Mouse (Mus musculus) embryonic facial prominence, embryonic 11.5 days (tissue): Measurements from ENCODE around the gene Hexa. TPM values are rescaled to one million over a fixed set of nuclear protein-coding genes. Genes with fewer than 3 reads are reported as not detected.

Source experiments
- ATAC-seq: fragments of 200-750 bp; cut with Nextera tagmentation; replicated peaks from 2 replicates; pipeline ENCODE4 v1.8.0; 2017; ENCODE audit warnings: low read depth; ENCODE audit not compliant: insufficient number of reproducible peaks, low FRiP score, low TSS enrichment
- DNase-seq: peaks from one replicate; pipeline ENCODE4 v3.0.0-alpha.2; 2015; ENCODE audit warnings: low spot score
- H3K27ac ChIP-seq: fragments of 300-500 bp; sonication (generic); replicated peaks from 2 replicates; pipeline ENCODE4 v1.5.1; 2014; ENCODE audit warnings: mild to moderate bottlenecking, low read depth, low read length, control low read depth
- H3K27me3 ChIP-seq: fragments of 300-500 bp; sonication (generic); 2 replicates; pipeline ENCODE4 v1.6.1; 2014; ENCODE audit warnings: mild to moderate bottlenecking, low read length, moderate library complexity, mixed read lengths; ENCODE audit not compliant: control insufficient read depth, insufficient read depth
- H3K36me3 ChIP-seq: fragments of 300-500 bp; sonication (generic); replicated peaks from 2 replicates; pipeline ENCODE4 v1.6.1; 2014; ENCODE audit warnings: low read depth, mild to moderate bottlenecking, low read length, moderate library complexity, mixed read lengths; ENCODE audit not compliant: control insufficient read depth, insufficient read depth
- H3K4me1 ChIP-seq: fragments of 300-500 bp; sonication (generic); 2 replicates; pipeline ENCODE4 v1.6.1; 2014; ENCODE audit warnings: low read length, mixed read lengths; ENCODE audit not compliant: control insufficient read depth, insufficient read depth
- H3K4me2 ChIP-seq: fragments of 300-500 bp; sonication (generic); 2 replicates; pipeline ENCODE4 v1.6.1; 2014; ENCODE audit warnings: low read depth, mild to moderate bottlenecking, control low read depth, low read length, moderate library complexity
- H3K4me3 ChIP-seq: fragments of 300-500 bp; sonication (generic); 2 replicates; pipeline ENCODE4 v1.5.1; 2014; ENCODE audit warnings: low read depth, low read length, control low read depth
- H3K9ac ChIP-seq: fragments of 300-500 bp; sonication (generic); replicated peaks from 2 replicates; pipeline ENCODE4 v1.6.1; 2014; ENCODE audit warnings: mild to moderate bottlenecking, control low read depth, low read length
- H3K9me3 ChIP-seq: fragments of 300-500 bp; sonication (generic); replicated peaks from 2 replicates; pipeline ENCODE4 v1.6.1; 2016; ENCODE audit warnings: mild to moderate bottlenecking, low read length, inconsistent platforms, mixed read lengths; ENCODE audit not compliant: control insufficient read depth
- WGBS: fragments of 180-500 bp; shearing (Covaris S2); extraction: QIAGEN DNeasy Blood & Tissue Kit; methylation state at CpG from one replicate; pipeline ENCODE4 v1.1.7; 2014; 5-methylcytosine and 5-hydroxymethylcytosine counted together
- polyA plus RNA-seq: library from polyadenylated mRNA; unstranded; fragments of >200 nt; fragmentation: Nextera tagmentation; extraction: Ambion mirVana; gene quantifications from 2 replicates; pipeline ENCODE4 v1.2.1, GENCODE M21; 2014

The Hexa gene
- polyA plus RNA-seq, 1 experiment from 2014 or later, result 49.4 TPM

- H3K4me3 ChIP-seq, result no peak overlapping the region
- no peak overlapping the region for H3K4me2 ChIP-seq
- H3K4me1 ChIP-seq, result no peaks in the 10 kb centered on the region
- no peak overlapping the region for H3K9ac ChIP-seq
- 89% methylated on average over 6 of the region's 6 CpGs for WGBS
- H3K27ac ChIP-seq, result no peak overlapping the region
- ATAC-seq (no peak), DNase-seq (no peak)
- H3K27me3 ChIP-seq, result no peaks in the 10 kb centered on the region
- no peaks in the 10 kb centered on the region for H3K36me3 ChIP-seq
- H3K9me3 ChIP-seq, result no peaks in the 10 kb centered on the region
These were observed 12.6 kb upstream of the Hexa start for GRCm38 (mm10) chr9:59526727-59527126.

GRCm38 (mm10) chr9:59527580-59527979 lies 11.8 kb upstream of the Hexa start:
- no peak overlapping the region for H3K9ac ChIP-seq
- ATAC-seq (no peak), DNase-seq (no peak)
- no peak overlapping the region for H3K4me2 ChIP-seq
- no peaks in the 10 kb centered on the region for H3K9me3 ChIP-seq
- no peak overlapping the region for H3K27ac ChIP-seq
- 84% methylated on average over 3 of the region's 3 CpGs for WGBS
- H3K4me1 ChIP-seq, result no peaks in the 10 kb centered on the region
- no peak overlapping the region for H3K4me3 ChIP-seq
- no peaks in the 10 kb centered on the region for H3K36me3 ChIP-seq
- no peaks in the 10 kb centered on the region for H3K27me3 ChIP-seq

GRCm38 (mm10) chr9:59528274-59528673 lies 11.1 kb upstream of the Hexa start:
- Histone ChIP-seq H3K9me3 (no peaks in the 10 kb centered on the region), H3K4me1 (no peaks in the 10 kb centered on the region), H3K36me3 (no peaks in the 10 kb centered on the region), H3K27me3 (no peaks in the 10 kb centered on the region), H3K9ac (no peak overlapping the region), H3K4me2 (no peak overlapping the region), H3K4me3 (no peak overlapping the region), H3K27ac (no peak overlapping the region)
- ATAC-seq (no peak), DNase-seq (no peak)
- 82% methylated on average over 2 of the region's 2 CpGs for whole genome bisulfite sequencing

- Histone ChIP-seq H3K27ac (no peak overlapping the region), H3K4me2 (no peak overlapping the region), H3K27me3 (no peaks in the 10 kb centered on the region), H3K4me3 (no peak overlapping the region), H3K36me3 (no peaks in the 10 kb centered on the region), H3K9ac (no peak overlapping the region), H3K9me3 (no peaks in the 10 kb centered on the region), H3K4me1 (no peaks in the 10 kb centered on the region)
- 27% methylated on average over 5 of the region's 5 CpGs for WGBS
- DNase-seq (no peak), ATAC-seq (no peak)
These were observed 7.7 kb upstream of the Hexa start for GRCm38 (mm10) chr9:59531645-59532044.

GRCm38 (mm10) chr9:59533422-59533821 lies 5.9 kb upstream of the Hexa start:
- Histone ChIP-seq H3K4me1 (no peaks in the 10 kb centered on the region), H3K27me3 (no peaks in the 10 kb centered on the region), H3K4me3 (no peak overlapping the region), H3K4me2 (no peak overlapping the region), H3K27ac (no peak overlapping the region), H3K9me3 (no peaks in the 10 kb centered on the region), H3K36me3 (no peaks in the 10 kb centered on the region), H3K9ac (no peak overlapping the region)
- ATAC-seq, result no peak
- 66% methylated on average over 2 of the region's 2 CpGs for WGBS
- DNase-seq, result no peak

GRCm38 (mm10) chr9:59533889-59534288 lies 5.5 kb upstream of the Hexa start:
- Histone ChIP-seq H3K4me1 (no peaks in the 10 kb centered on the region), H3K4me2 (no peak overlapping the region), H3K4me3 (no peak overlapping the region), H3K27ac (no peak overlapping the region), H3K36me3 (no peaks in the 10 kb centered on the region), H3K9me3 (no peaks in the 10 kb centered on the region), H3K27me3 (no peaks in the 10 kb centered on the region), H3K9ac (no peak overlapping the region)
- ATAC-seq (no peak), DNase-seq (no peak)
- WGBS, result 75% methylated on average over 4 of the region's 4 CpGs

GRCm38 (mm10) chr9:59537651-59538050 lies 1.7 kb upstream of the Hexa start:
- WGBS, result 80% methylated on average over 3 of the region's 3 CpGs
- Histone ChIP-seq H3K9ac (no peak overlapping the region), H3K27ac (no peak overlapping the region), H3K36me3 (no peaks in the 10 kb centered on the region), H3K27me3 (no peaks in the 10 kb centered on the region), H3K9me3 (no peaks in the 10 kb centered on the region), H3K4me2 (no peak overlapping the region), H3K4me1 (no peaks in the 10 kb centered on the region), H3K4me3 (no peak overlapping the region)
- ATAC-seq, result no peak
- DNase-seq, result no peak

GRCm38 (mm10) chr9:59541617-59542016 lies 2.3 kb downstream of the Hexa start:
- Histone ChIP-seq H3K36me3 (no peaks in the 10 kb centered on the region), H3K9me3 (no peaks in the 10 kb centered on the region), H3K4me3 (no peak overlapping the region), H3K4me1 (no peaks in the 10 kb centered on the region), H3K4me2 (no peak overlapping the region), H3K27ac (no peak overlapping the region), H3K9ac (no peak overlapping the region), H3K27me3 (no peaks in the 10 kb centered on the region)
- WGBS, result 97% methylated on average over 6 of the region's 6 CpGs
- no peak for ATAC-seq
- no peak for DNase-seq
